Mouse (Mus musculus) hindbrain, embryonic 14.5 days (tissue): ENCODE results near the gene Wwtr1. TPM values are rescaled to one million over a fixed set of nuclear protein-coding genes. Genes with fewer than 3 reads are reported as not detected.

Experiments
- ATAC-seq: fragments of 200-750 bp; cut with Nextera tagmentation; 2 replicates; pipeline ENCODE4 v1.8.0; 2017; ENCODE audit warnings: moderate number of reproducible peaks, mild to moderate bottlenecking, moderate TSS enrichment, moderate library complexity; ENCODE audit not compliant: low FRiP score
- DNase-seq: peaks from one replicate; pipeline ENCODE4 v3.0.0-alpha.2; 2015; ENCODE audit warnings: low spot score
- H3K27ac ChIP-seq: fragments of 300-500 bp; sonication (generic); 2 replicates; pipeline ENCODE4 v1.5.1; 2014; ENCODE audit warnings: mild to moderate bottlenecking, moderate library complexity
- H3K27me3 ChIP-seq: fragments of 300-500 bp; sonication (generic); 2 replicates; pipeline ENCODE4 v1.6.1; 2014; ENCODE audit warnings: mild to moderate bottlenecking, low read length, mixed read lengths; ENCODE audit not compliant: control insufficient read depth, insufficient read depth
- H3K36me3 ChIP-seq: fragments of 300-500 bp; sonication (generic); replicated peaks from 2 replicates; pipeline ENCODE4 v1.6.1; 2014; ENCODE audit not compliant: control insufficient read depth, insufficient read depth
- H3K4me1 ChIP-seq: fragments of 300-500 bp; sonication (generic); replicated peaks from 2 replicates; pipeline ENCODE4 v1.6.1; 2014; ENCODE audit warnings: antibody characterized with exemption, low read length, mixed read lengths; ENCODE audit not compliant: control insufficient read depth, insufficient read depth
- H3K4me2 ChIP-seq: fragments of 300-500 bp; sonication (generic); replicated peaks from 2 replicates; pipeline ENCODE4 v1.6.1; 2014; ENCODE audit warnings: mild to moderate bottlenecking, moderate library complexity
- H3K4me3 ChIP-seq: fragments of 300-500 bp; sonication (generic); replicated peaks from 2 replicates; pipeline ENCODE4 v1.5.1; 2014; ENCODE audit warnings: mild to moderate bottlenecking, low read length
- H3K9ac ChIP-seq: fragments of 300-500 bp; sonication (generic); 2 replicates; pipeline ENCODE4 v1.6.1; 2014
- H3K9me3 ChIP-seq: fragments of 300-500 bp; sonication (generic); 2 replicates; pipeline ENCODE4 v1.6.1; 2016; ENCODE audit warnings: low read length; ENCODE audit not compliant: control insufficient read depth
- WGBS: fragments of 180-500 bp; shearing (Covaris S2); extraction: QIAGEN DNeasy Blood & Tissue Kit; methylation state at CpG from one replicate; pipeline ENCODE4 v1.1.7; 2014; 5-methylcytosine and 5-hydroxymethylcytosine counted together
- microRNA-seq: library from miRNA; unstranded; fragments of <30 nt; microRNA quantifications from one replicate; pipeline ENCODE4, GENCODE M21; 2016
- polyA plus RNA-seq: library from polyadenylated mRNA; unstranded; fragments of >200 nt; fragmentation: Nextera tagmentation; extraction: Ambion mirVana; gene quantifications from 2 replicates; pipeline ENCODE4 v1.2.1, GENCODE M21; 2014

The Wwtr1 gene
- polyA plus RNA-seq, 1 experiment from 2014 or later, result 8.6 TPM

DNA sequence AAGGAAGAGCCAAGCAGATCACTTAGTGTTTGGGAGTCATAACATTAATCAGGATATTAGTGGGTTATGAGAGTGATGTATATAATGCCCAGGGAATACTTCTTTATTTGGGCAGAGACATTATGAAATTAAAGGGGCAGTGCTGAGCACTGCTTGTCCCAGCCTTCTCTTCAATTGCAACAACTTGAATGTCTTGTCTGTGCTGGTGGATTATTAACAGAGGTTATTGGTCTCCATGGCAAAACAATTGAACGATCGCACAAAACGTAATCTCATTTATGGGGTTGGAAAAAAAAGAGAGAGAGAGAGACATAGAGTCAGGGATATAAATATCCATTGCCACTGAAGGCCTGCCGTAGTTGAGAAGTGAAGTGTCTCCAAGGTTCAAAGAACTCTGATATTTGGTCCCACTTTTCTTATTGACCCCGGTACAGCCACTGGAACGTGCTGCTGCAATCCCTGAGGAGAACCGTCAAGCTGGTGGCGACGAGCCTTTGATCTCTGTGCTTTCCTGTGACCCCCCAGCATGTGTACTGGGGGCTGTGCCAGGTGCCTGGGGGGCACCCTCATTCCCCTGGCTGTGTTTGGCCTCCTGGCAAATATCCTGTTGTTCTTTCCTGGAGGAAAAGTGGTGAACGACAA is 150.5 kb downstream of the Wwtr1 start, which contains the start of gene Tm4sf4:
Tm4sf4 (plus strand) TSS at position 226 of the 642 bp plus-strand sequence.
- Histone ChIP-seq H3K4me1 (0 out of 2 replicates have a peak, but pooled peaks cover 3% of the 10 kb centered on the region), H3K4me3 (no peak within 1 kb of the TSS), H3K4me2 (no peak within 1 kb of the TSS), H3K27me3 (no peaks in the 10 kb centered on the region), H3K27ac (no peak within 1 kb of the TSS), H3K9me3 (no peaks in the 10 kb centered on the region), H3K9ac (no peak within 1 kb of the TSS), H3K36me3 (no peaks in the 10 kb centered on the region)
- 60% methylated on average over 10 of the region's 10 CpGs for WGBS
- ATAC-seq (no peak), DNase-seq (no peak)

DNA sequence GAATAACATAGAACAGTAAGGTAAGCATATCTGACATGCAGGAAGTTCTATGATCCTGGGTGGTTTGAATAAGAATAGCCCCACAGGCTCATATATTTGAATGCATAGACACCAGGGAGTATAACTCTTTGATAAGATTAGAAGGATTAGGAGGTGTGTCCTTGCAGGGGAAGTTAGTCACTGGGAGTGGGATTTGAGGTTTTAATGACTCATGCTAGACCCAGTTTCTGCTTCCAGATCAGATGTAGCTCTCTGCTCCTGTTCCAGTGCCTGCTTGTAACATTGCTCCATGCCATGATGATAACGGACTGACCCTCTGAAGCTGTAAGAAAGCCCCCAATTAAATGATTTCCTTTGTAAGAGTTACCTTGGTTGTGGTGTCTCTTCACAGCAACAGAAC is 155.1 kb downstream of the Wwtr1 start:
- WGBS, result 90% methylated on average over 1 of the region's 1 CpGs
- H3K27ac ChIP-seq, result no peak overlapping the region
- H3K9ac ChIP-seq, result no peak overlapping the region
- no peaks in the 10 kb centered on the region for H3K27me3 ChIP-seq
- no peaks in the 10 kb centered on the region for H3K36me3 ChIP-seq
- 0 out of 2 replicates have a peak, but pooled peaks cover 3% of the 10 kb centered on the region for H3K4me1 ChIP-seq
- DNase-seq (no peak), ATAC-seq (no peak)
- H3K4me3 ChIP-seq, result no peak overlapping the region
- H3K4me2 ChIP-seq, result no peak overlapping the region
- no peaks in the 10 kb centered on the region for H3K9me3 ChIP-seq

- H3K9ac ChIP-seq, result no peak overlapping the region
- H3K9me3 ChIP-seq, result no peaks in the 10 kb centered on the region
- H3K4me1 ChIP-seq, result 0 out of 2 replicates have a peak, but pooled peaks cover 3% of the 10 kb centered on the region
- DNase-seq, result no peak
- ATAC-seq, result no peak
- H3K27me3 ChIP-seq, result no peaks in the 10 kb centered on the region
- no peaks in the 10 kb centered on the region for H3K36me3 ChIP-seq
- H3K4me2 ChIP-seq, result no peak overlapping the region
- no peak overlapping the region for H3K4me3 ChIP-seq
- H3K27ac ChIP-seq, result no peak overlapping the region
- WGBS, result 61% methylated on average over 2 of the region's 2 CpGs
Measured at GRCm38 (mm10) chr3:57420233-57420632, 155.5 kb downstream of the Wwtr1 start.

DNA sequence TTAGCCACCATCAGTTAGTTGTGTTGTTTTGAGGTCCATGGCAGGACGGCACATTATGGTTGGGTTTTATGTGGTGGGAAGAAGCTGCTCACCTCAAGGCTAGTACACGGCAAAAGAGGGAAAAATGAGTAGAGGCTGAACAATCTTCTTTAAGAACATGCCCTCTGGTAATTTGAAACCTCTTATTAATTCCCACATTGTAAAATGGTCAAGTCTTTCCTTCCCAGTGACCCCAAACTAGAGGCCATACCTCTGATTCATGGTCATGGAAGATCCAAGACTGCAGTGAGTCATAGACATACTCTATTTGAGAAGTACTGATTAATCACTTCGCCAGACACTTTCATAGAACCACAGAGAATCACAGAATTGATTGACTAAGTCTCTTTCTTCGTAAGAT is 164.2 kb downstream of the Wwtr1 start:
- Histone ChIP-seq H3K4me3 (no peak overlapping the region), H3K36me3 (no peaks in the 10 kb centered on the region), H3K4me1 (no peaks in the 10 kb centered on the region), H3K4me2 (no peak overlapping the region), H3K27ac (no peak overlapping the region), H3K27me3 (no peaks in the 10 kb centered on the region), H3K9ac (no peak overlapping the region), H3K9me3 (no peaks in the 10 kb centered on the region)
- ATAC-seq, result no peak
- 88% methylated on average over 4 of the region's 4 CpGs for WGBS
- no peak for DNase-seq

Small RNA genes within 50 kb of the gene (microRNA-seq; reads per million reads assigned to microRNA genes)
- not detected for gene Mir6377

Other genes with a start within 250 kb of the Wwtr1 start
- 0.18 and 0.76 TPM in 2 replicates for gene Tm4sf4, start 150.6 kb downstream of the Wwtr1 start, polyA plus RNA-seq
- 75.8 and 79.7 TPM in 2 replicates for gene Commd2, start 75.8 kb upstream of the Wwtr1 start, polyA plus RNA-seq
- gene Ankub1, start 116.9 kb upstream of the Wwtr1 start, polyA plus RNA-seq, result 0.16 and 0.31 TPM in 2 replicates
- gene Rnf13, start 160.2 kb upstream of the Wwtr1 start, polyA plus RNA-seq, result 86.1 and 94.3 TPM in 2 replicates